Mouse (Mus musculus) G1E (cell line): ENCODE data around the gene Lamb2. TPM values are rescaled to one million over a fixed set of nuclear protein-coding genes. Genes with fewer than 3 reads are reported as not detected.

Experiments used
- ATAC-seq: 2 replicates; pipeline ENCODE4 v1.8.0; 2016; ENCODE audit warnings: mild to moderate bottlenecking; ENCODE audit not compliant: insufficient number of reproducible peaks, poor library complexity, low FRiP score, severe bottlenecking; ENCODE audit errors: extremely low read depth
- DNase-seq: peaks from one replicate; pipeline ENCODE4 v3.0.0; 2012; ENCODE audit warnings: low spot score
- H3K27me3 ChIP-seq: 2 replicates; pipeline ENCODE4 v1.6.1; 2012; ENCODE audit warnings: mild to moderate bottlenecking, low read length, inconsistent platforms; ENCODE audit not compliant: insufficient read depth
- H3K36me3 ChIP-seq: replicated peaks from 2 replicates; pipeline ENCODE3; 2012; ENCODE audit warnings: mild to moderate bottlenecking, inconsistent platforms
- H3K4me1 ChIP-seq: 2 replicates; pipeline ENCODE4 v1.6.1; 2012; ENCODE audit warnings: low read depth, low read length, inconsistent platforms, mixed read lengths; ENCODE audit not compliant: insufficient read depth
- H3K4me3 ChIP-seq: 2 replicates; pipeline ENCODE4 v1.5.1; 2012; ENCODE audit warnings: low read depth, mild to moderate bottlenecking, inconsistent platforms, low read length, moderate library complexity, mixed read lengths
- H3K9me3 ChIP-seq: replicated peaks from 2 replicates; pipeline ENCODE4 v1.6.1; 2012; ENCODE audit warnings: inconsistent platforms
- CTCF ChIP-seq: IDR thresholded peaks from 2 replicates; pipeline ENCODE4 v1.5.1; 2012; ENCODE audit warnings: low read depth, low read length, inconsistent platforms, mixed read lengths
- GATA1 ChIP-seq: IDR thresholded peaks from 2 replicates; pipeline ENCODE4 v1.6.1; 2012; ENCODE audit warnings: borderline replicate concordance, low read length, inconsistent platforms, mixed read lengths
- GATA2 ChIP-seq: IDR thresholded peaks from 2 replicates; pipeline ENCODE4 v1.6.1; 2012; ENCODE audit warnings: low read depth, low read length, inconsistent platforms, borderline replicate concordance
- POLR2AphosphoS5 ChIP-seq: IDR thresholded peaks from 2 replicates; pipeline ENCODE4 v1.6.1; 2012; ENCODE audit warnings: low read depth, low read length, inconsistent platforms; ENCODE audit not compliant: insufficient replicate concordance
- TAL1 ChIP-seq: conservative IDR thresholded peaks from 2 replicates; pipeline ENCODE4 v1.6.1; 2012; ENCODE audit warnings: low read depth, low read length, inconsistent platforms, mixed read lengths
- polyA plus RNA-seq: library from polyadenylated mRNA; stranded (reverse); fragments of >175 nt; gene quantifications from 2 replicates; pipeline ENCODE4 v1.2.3, GENCODE M21; 2012
- total RNA-seq, 2 experiments: library from RNA; stranded (forward) in 1 of 2; stranded (reverse) in 1 of 2; fragments of 200-1000 nt in 1 of 2; fragments of >200 nt in 1 of 2; fragmentation: Nextera tagmentation in 1 of 2; gene quantifications; 2 replicates each; pipeline ENCODE4 v1.2.3; 2014 to 2017

Lamb2 gene
- total and polyA plus RNA-seq, 3 experiments, result 0.07 to 0.15 (median 0.11) TPM

DNA sequence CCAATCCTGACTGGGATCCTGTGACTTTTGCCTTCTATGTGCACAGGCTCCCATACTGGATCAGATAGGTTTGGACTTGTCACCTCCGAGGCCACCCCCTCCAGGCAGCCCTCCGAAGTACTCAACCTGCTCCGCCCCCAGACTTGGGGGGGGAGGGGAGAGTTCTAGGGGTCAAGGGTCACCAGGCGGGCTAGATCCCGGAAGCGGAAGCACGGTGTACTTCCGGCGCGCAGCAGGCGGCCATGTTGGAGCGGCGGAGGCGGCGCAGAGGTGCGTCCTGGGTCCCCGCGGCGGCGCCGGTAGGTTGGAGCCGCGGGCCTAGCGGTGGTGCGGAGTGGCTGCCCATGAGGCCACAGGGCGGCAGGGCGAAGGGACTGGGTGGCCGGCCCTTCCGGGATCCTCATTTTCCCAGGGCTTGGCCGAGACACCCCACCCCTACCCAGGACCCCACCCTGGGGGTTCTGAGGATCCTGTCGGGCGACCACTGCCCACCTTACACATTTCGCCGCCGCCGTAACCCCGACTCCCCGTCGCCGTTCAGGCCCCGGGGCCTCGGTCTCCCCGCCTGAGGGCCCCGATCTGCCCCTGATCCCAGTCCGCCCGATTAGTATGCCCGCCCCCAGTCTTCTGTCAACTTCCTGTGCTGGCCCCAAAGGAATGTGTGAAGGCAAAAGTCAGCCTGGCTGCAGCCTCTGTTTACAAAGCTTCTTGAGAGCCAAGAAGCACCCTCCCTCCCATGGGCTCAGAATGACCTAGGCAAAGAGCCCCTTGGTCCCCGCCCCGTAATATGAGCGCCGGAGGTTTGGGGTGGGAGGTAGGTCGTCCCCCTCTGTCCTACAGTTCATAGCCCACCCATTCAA is 19.0 kb upstream of the Lamb2 start, which contains the start of gene Ccdc71:
Ccdc71 (plus strand) TSS at position 209 of the 860 bp plus-strand sequence.
- ATAC-seq (peak; percentile 82), DNase-seq (peak; percentile 77)
- Histone ChIP-seq H3K4me1 (peaks cover 59% of the 10 kb centered on the region), H3K4me3 (peak within 1 kb of the TSS; percentile 88), H3K9me3 (no peaks in the 10 kb centered on the region), H3K27me3 (no peaks in the 10 kb centered on the region), H3K36me3 (peaks cover 47% of the 10 kb centered on the region)
- no peak for TF ChIP-seq TAL1
- no peak for TF ChIP-seq GATA2
- TF ChIP-seq CTCF, result no peak

GRCm38 (mm10) chr9:108461181-108461631 is 18.3 kb upstream of the Lamb2 start, which contains the start of gene Klhdc8b:
TSS of gene Klhdc8b (minus strand) at chr9:108461581.
- ATAC-seq (no peak), DNase-seq (no peak)
- Histone ChIP-seq H3K27me3 (no peaks in the 10 kb centered on the region), H3K4me3 (peak within 1 kb of the TSS; percentile 88), H3K4me1 (peaks cover 52% of the 10 kb centered on the region), H3K36me3 (peaks cover 52% of the 10 kb centered on the region), H3K9me3 (no peaks in the 10 kb centered on the region)
- TF ChIP-seq GATA2 (no peak), CTCF (no peak), GATA1 (no peak), TAL1 (no peak), POLR2AphosphoS5 (no peak)

GRCm38 (mm10) chr9:108461675-108462074 is 17.9 kb upstream of the Lamb2 start:
- DNase-seq (no peak), ATAC-seq (no peak)
- peak overlapping the region; percentile 88 for H3K4me3 ChIP-seq
- no peaks in the 10 kb centered on the region for H3K27me3 ChIP-seq
- peaks cover 54% of the 10 kb centered on the region for H3K36me3 ChIP-seq
- TF ChIP-seq POLR2AphosphoS5, result no peak
- TF ChIP-seq GATA1, result no peak
- TF ChIP-seq CTCF, result no peak
- TF ChIP-seq GATA2, result no peak
- no peak for TF ChIP-seq TAL1
- no peaks in the 10 kb centered on the region for H3K9me3 ChIP-seq
- peaks cover 48% of the 10 kb centered on the region for H3K4me1 ChIP-seq

DNA sequence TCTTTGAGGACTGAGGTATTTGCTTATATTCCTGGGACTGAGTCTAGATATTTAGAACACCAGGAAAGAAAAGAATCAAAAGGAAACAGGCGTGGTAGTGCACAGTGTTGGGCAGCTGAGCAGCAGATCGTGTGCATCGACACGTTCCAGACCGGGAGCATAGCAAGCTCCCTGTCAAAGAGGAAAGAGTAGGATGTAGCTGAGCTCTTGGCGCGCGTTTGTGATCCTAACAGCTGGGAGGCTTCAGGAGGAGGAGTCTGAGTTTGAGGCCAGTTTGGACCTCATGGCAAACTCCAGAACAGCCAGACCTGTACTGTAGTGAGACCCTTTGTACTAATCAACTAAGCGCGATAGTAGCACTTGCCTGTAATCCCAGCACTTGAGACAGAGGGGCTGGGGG is 17.3 kb upstream of the Lamb2 start:
- TF ChIP-seq GATA2 (no peak), POLR2AphosphoS5 (no peak), CTCF (no peak), GATA1 (no peak), TAL1 (no peak)
- H3K4me3 ChIP-seq, result peak overlapping the region; percentile 88; the same call in 1 of the 2 replicates
- peaks cover 47% of the 10 kb centered on the region for H3K4me1 ChIP-seq
- no peaks in the 10 kb centered on the region for H3K9me3 ChIP-seq
- DNase-seq (no peak), ATAC-seq (no peak)
- peaks cover 59% of the 10 kb centered on the region for H3K36me3 ChIP-seq
- no peaks in the 10 kb centered on the region for H3K27me3 ChIP-seq

- TF ChIP-seq GATA1, result no peak
- no peak for TF ChIP-seq CTCF
- TF ChIP-seq GATA2, result no peak
- TF ChIP-seq POLR2AphosphoS5, result no peak
- no peak for TF ChIP-seq TAL1
- Histone ChIP-seq H3K4me3 (no peak overlapping the region), H3K4me1 (peaks cover 41% of the 10 kb centered on the region), H3K36me3 (peaks cover 57% of the 10 kb centered on the region), H3K27me3 (no peaks in the 10 kb centered on the region), H3K9me3 (no peaks in the 10 kb centered on the region)
- DNase-seq (no peak), ATAC-seq (no peak)
These were observed 15.8 kb upstream of the Lamb2 start for GRCm38 (mm10) chr9:108463713-108464112.

- no peak for DNase-seq
- Histone ChIP-seq H3K4me3 (no peak overlapping the region), H3K9me3 (no peaks in the 10 kb centered on the region), H3K27me3 (no peaks in the 10 kb centered on the region; the same call in 1 of the 2 replicates), H3K4me1 (peaks cover 25% of the 10 kb centered on the region), H3K36me3 (peaks cover 55% of the 10 kb centered on the region)
- no peak for ATAC-seq
- TF ChIP-seq GATA2 (no peak), GATA1 (no peak), TAL1 (no peak), POLR2AphosphoS5 (no peak), CTCF (no peak)
These were observed 13.3 kb upstream of the Lamb2 start for GRCm38 (mm10) chr9:108466219-108466618.
